Mouse (Mus musculus) myocyte (in vitro differentiated cells): ENCODE data around the gene Postn.

Source experiments
- E2F4 ChIP-seq: IDR thresholded peaks from one replicate; pipeline ENCODE4 v1.6.1; 2011; ENCODE audit warnings: mild to moderate bottlenecking, control low read depth, moderate library complexity; ENCODE audit not compliant: insufficient read depth
- MAX ChIP-seq: IDR thresholded peaks from one replicate; pipeline ENCODE4 v1.6.1; 2011; ENCODE audit warnings: low read depth, mild to moderate bottlenecking, control low read depth
- POLR2A ChIP-seq: IDR thresholded peaks from one replicate; pipeline ENCODE4 v1.6.1; 2011; ENCODE audit warnings: low read depth, mild to moderate bottlenecking, control low read depth, moderate library complexity; ENCODE audit not compliant: insufficient read length
- POLR2AphosphoS2 ChIP-seq: IDR thresholded peaks from one replicate; pipeline ENCODE4 v1.6.1; 2011; ENCODE audit warnings: low read depth, control low read depth; ENCODE audit not compliant: insufficient read length
- REST ChIP-seq: IDR thresholded peaks from one replicate; pipeline ENCODE4 v1.6.1; 2011; ENCODE audit warnings: mild to moderate bottlenecking, control low read depth, moderate library complexity; ENCODE audit not compliant: insufficient read depth, insufficient read length
- TCF12 ChIP-seq: IDR thresholded peaks from one replicate; pipeline ENCODE4 v1.6.1; 2011; ENCODE audit warnings: mild to moderate bottlenecking, control low read depth; ENCODE audit not compliant: poor library complexity, insufficient read depth, severe bottlenecking
- TCF3 ChIP-seq: IDR thresholded peaks from one replicate; pipeline ENCODE4 v1.6.1; 2011; ENCODE audit warnings: low read depth, control low read depth; ENCODE audit not compliant: insufficient read length
- USF1 ChIP-seq: IDR thresholded peaks from one replicate; pipeline ENCODE4 v1.6.1; 2011; ENCODE audit warnings: low read depth, mild to moderate bottlenecking, control low read depth, moderate library complexity

GRCm38 (mm10) chr3:54400617-54401016 lies 39.7 kb downstream of the Postn start:
- TF ChIP-seq POLR2A (no peak), REST (no peak), E2F4 (no peak), USF1 (no peak), POLR2AphosphoS2 (no peak), TCF3 (no peak), MAX (no peak), TCF12 (no peak)
